Mouse (Mus musculus) lung, embryonic 16.5 days (tissue): ENCODE measurements around the gene Cops7a. TPM values are rescaled to one million over a fixed set of nuclear protein-coding genes. Genes with fewer than 3 reads are reported as not detected.

Experiments used
- ATAC-seq: fragments of 200-750 bp; cut with Nextera tagmentation; 2 replicates; pipeline ENCODE4 v1.8.0; 2017; ENCODE audit warnings: low read depth, mild to moderate bottlenecking, moderate library complexity
- H3K27ac ChIP-seq: fragments of 300-500 bp; sonication (generic); 2 replicates; pipeline ENCODE4 v1.5.1; 2014; ENCODE audit warnings: mild to moderate bottlenecking, control low read depth, low read length
- H3K27me3 ChIP-seq: fragments of 300-500 bp; sonication (generic); 2 replicates; pipeline ENCODE4 v1.6.1; 2014; ENCODE audit warnings: low read depth, low read length, mixed read lengths; ENCODE audit not compliant: control insufficient read depth, insufficient read depth
- H3K36me3 ChIP-seq: fragments of 300-500 bp; sonication (generic); 2 replicates; pipeline ENCODE4 v1.6.1; 2014; ENCODE audit warnings: low read length; ENCODE audit not compliant: control insufficient read depth, insufficient read depth
- H3K4me1 ChIP-seq: fragments of 300-500 bp; sonication (generic); replicated peaks from 2 replicates; pipeline ENCODE4 v1.6.1; 2014; ENCODE audit warnings: low read length, mixed read lengths; ENCODE audit not compliant: control insufficient read depth, insufficient read depth
- H3K4me2 ChIP-seq: fragments of 300-500 bp; sonication (generic); 2 replicates; pipeline ENCODE4 v1.6.1; 2014; ENCODE audit warnings: low read depth, low read length, control low read depth
- H3K4me3 ChIP-seq: fragments of 300-500 bp; sonication (generic); 2 replicates; pipeline ENCODE4 v1.5.1; 2014; ENCODE audit warnings: mild to moderate bottlenecking, low read length, control low read depth
- H3K9ac ChIP-seq: fragments of 300-500 bp; sonication (generic); 2 replicates; pipeline ENCODE4 v1.6.1; 2014; ENCODE audit warnings: low read length, control low read depth
- H3K9me3 ChIP-seq: fragments of 300-500 bp; sonication (generic); 2 replicates; pipeline ENCODE4 v1.6.1; 2016; ENCODE audit warnings: low read length; ENCODE audit not compliant: control insufficient read depth
- WGBS: fragments of 180-500 bp; shearing (Covaris S2); extraction: QIAGEN DNeasy Blood & Tissue Kit; methylation state at CpG from one replicate; pipeline ENCODE4 v1.1.7; 2014; 5-methylcytosine and 5-hydroxymethylcytosine counted together
- polyA plus RNA-seq: library from polyadenylated mRNA; unstranded; fragments of >200 nt; fragmentation: Nextera tagmentation; extraction: Ambion mirVana; gene quantifications from 2 replicates; pipeline ENCODE4 v1.2.1, GENCODE M21; 2015

Cops7a gene
- polyA plus RNA-seq, 1 experiment from 2014 or later: 153 TPM

GRCm38 (mm10) chr6:124965747-124966146 is 409 bp upstream of the Cops7a start:
- Histone ChIP-seq H3K27me3 (no peaks in the 10 kb centered on the region), H3K9me3 (no peaks in the 10 kb centered on the region), H3K36me3 (peaks cover 5% of the 10 kb centered on the region; the same call in 1 of the 2 replicates), H3K27ac (peak overlapping the region; percentile 88), H3K4me1 (peaks cover 11% of the 10 kb centered on the region), H3K9ac (peak overlapping the region; percentile 89), H3K4me3 (peak overlapping the region; percentile 80), H3K4me2 (peak overlapping the region; percentile 63)
- ATAC-seq: no peak
- 9% methylated on average over 15 of the region's 15 CpGs for WGBS

DNA sequence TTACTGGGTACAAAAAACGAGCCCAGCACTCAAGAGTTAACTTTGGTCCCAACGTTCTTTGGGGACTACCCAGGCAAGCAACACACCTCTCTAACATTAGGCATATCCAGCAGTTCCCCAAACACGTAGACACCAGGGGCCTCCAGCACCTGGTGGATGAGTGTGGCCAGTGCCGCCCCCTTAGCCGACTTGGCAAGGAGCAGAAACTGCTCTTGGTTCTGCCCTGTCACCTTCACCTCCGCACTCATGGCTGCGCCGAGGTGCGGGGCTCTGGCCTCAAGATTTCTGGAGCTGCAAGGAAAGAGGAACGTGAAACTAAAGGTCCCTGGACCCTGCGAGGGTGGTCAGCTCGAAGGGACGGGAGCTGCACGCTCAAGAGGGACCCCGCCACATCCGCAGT is 700 bp downstream of the Cops7a start:
- Histone ChIP-seq H3K9me3 (no peaks in the 10 kb centered on the region), H3K27me3 (no peaks in the 10 kb centered on the region), H3K4me2 (peak overlapping the region; percentile 96), H3K9ac (peak overlapping the region; percentile 89), H3K36me3 (peaks cover 12% of the 10 kb centered on the region; the same call in 1 of the 2 replicates), H3K4me3 (peak overlapping the region; percentile 80), H3K27ac (peak overlapping the region; percentile 16; the same call in 1 of the 2 replicates), H3K4me1 (peaks cover 11% of the 10 kb centered on the region)
- peak; percentile 10; the same call in 1 of the 2 replicates for ATAC-seq
- WGBS: 24% methylated on average over 16 of the region's 16 CpGs

GRCm38 (mm10) chr6:124961021-124961420 is 4.3 kb downstream of the Cops7a start:
- Histone ChIP-seq H3K27ac (no peak overlapping the region), H3K4me2 (no peak overlapping the region), H3K4me1 (peaks cover 9% of the 10 kb centered on the region), H3K27me3 (no peaks in the 10 kb centered on the region), H3K9me3 (no peaks in the 10 kb centered on the region), H3K9ac (no peak overlapping the region), H3K4me3 (no peak overlapping the region), H3K36me3 (peaks cover 24% of the 10 kb centered on the region)
- 90% methylated on average over 12 of the region's 12 CpGs for WGBS
- no peak for ATAC-seq

DNA sequence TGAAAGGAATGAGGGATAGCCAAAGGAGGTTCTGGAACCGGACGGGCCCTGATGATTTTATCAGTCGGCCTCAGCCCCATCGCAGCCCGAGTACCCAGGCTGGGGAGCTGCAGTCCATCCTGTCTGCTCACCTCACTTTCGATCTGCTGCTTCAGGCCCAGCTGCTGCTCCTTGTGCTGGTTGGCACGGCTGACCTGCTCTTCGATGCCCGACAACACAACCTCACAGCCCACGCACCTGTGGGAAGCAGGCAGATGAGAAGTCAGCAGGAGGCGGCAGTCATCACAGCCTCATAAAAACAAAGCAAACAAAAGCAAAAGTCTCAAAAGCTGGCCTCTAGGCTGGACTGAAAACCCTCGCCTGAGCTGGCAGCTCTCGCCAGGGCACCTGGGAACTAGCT is 5.4 kb downstream of the Cops7a start:
- WGBS: 89% methylated on average over 13 of the region's 13 CpGs

DNA sequence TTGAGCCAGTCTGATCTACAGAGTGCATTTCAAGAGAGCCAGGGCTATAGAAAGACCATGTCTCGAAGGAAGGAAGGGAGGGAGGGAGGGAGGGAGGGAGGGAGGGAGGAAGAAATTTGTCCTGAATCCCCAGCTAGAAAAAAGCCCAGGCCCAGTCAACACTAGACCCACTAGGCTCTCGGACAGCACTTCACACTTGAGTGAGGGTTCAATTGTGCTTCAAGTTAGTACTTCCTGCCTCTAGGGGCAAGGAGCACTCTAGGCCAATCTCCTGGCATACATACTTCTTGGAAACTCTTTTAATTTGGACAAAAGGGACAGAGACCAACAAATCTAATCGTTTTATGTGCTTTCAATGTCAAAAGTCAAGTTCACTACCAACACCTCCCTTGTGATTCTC is 7.2 kb downstream of the Cops7a start:
- peaks cover 26% of the 10 kb centered on the region for H3K36me3 ChIP-seq
- WGBS: 72% methylated on average over 2 of the region's 3 CpGs

More for the DNA sequence above, 5.4 kb downstream of the Cops7a start:
- ATAC-seq: no peak
- peaks cover 26% of the 10 kb centered on the region for H3K36me3 ChIP-seq
- peaks cover 8% of the 10 kb centered on the region for H3K4me1 ChIP-seq
- H3K4me2 ChIP-seq: no peak overlapping the region
- H3K27ac ChIP-seq: no peak overlapping the region
- no peak overlapping the region for H3K9ac ChIP-seq
- no peaks in the 10 kb centered on the region for H3K27me3 ChIP-seq
- H3K9me3 ChIP-seq: no peaks in the 10 kb centered on the region
- no peak overlapping the region for H3K4me3 ChIP-seq

GRCm38 (mm10) chr6:124955212-124955611 is 10.1 kb downstream of the Cops7a start:
- no peaks in the 10 kb centered on the region for H3K4me1 ChIP-seq
- H3K36me3 ChIP-seq: peaks cover 19% of the 10 kb centered on the region
- no peak overlapping the region for H3K4me3 ChIP-seq
- no peak for ATAC-seq
- no peaks in the 10 kb centered on the region for H3K9me3 ChIP-seq
- no peak overlapping the region for H3K9ac ChIP-seq
- WGBS: 95% methylated on average over 4 of the region's 4 CpGs
- no peak overlapping the region for H3K27ac ChIP-seq
- no peak overlapping the region for H3K4me2 ChIP-seq
- H3K27me3 ChIP-seq: no peaks in the 10 kb centered on the region

More for the DNA sequence above, 7.2 kb downstream of the Cops7a start:
- H3K4me2 ChIP-seq: no peak overlapping the region
- H3K4me3 ChIP-seq: no peak overlapping the region
- H3K9me3 ChIP-seq: no peaks in the 10 kb centered on the region
- no peak for ATAC-seq
- H3K27ac ChIP-seq: no peak overlapping the region
- H3K27me3 ChIP-seq: no peaks in the 10 kb centered on the region
- H3K9ac ChIP-seq: no peak overlapping the region
- no peaks in the 10 kb centered on the region for H3K4me1 ChIP-seq

DNA sequence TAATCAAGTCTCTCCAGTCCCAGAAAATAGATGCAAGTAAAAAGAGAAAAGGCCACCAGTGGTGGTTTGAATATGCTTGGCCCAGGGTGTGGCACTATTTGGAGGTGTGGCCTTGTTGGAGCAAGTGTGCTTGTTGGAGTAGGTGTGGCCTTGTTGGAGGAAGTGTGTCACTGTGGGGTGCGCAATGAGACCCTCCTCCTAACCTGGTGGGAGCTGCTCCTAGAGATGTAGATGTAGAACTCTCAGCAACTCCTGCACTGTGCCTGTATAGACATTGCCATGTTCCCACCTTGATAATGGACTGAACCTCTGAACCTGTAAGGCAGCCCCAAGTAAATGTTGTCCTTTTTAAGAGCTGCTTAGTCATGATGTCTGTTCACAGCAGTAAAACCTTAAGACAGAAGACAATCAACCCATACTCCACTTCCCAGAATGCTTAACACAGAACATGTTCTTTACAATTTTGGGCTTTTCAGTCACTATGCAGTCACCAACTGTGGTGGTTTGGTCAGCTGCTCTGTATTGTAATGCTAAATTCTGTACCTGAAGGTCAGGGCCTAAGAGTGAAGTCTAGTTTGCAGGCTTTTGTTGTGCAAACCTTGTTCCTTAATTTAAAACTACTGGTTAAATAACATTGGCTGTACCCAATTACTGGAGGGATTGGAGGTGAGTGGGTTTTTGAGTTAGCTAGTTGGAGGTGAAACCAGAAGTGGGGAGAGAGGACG is 11.2 kb downstream of the Cops7a start:
- no peak overlapping the region for H3K4me3 ChIP-seq
- H3K9me3 ChIP-seq: no peaks in the 10 kb centered on the region
- no peaks in the 10 kb centered on the region for H3K27me3 ChIP-seq
- no peaks in the 10 kb centered on the region for H3K4me1 ChIP-seq
- H3K27ac ChIP-seq: no peak overlapping the region
- H3K36me3 ChIP-seq: peaks cover 13% of the 10 kb centered on the region
- 87% methylated on average over 2 of the region's 2 CpGs for WGBS
- H3K4me2 ChIP-seq: no peak overlapping the region
- no peak for ATAC-seq
- no peak overlapping the region for H3K9ac ChIP-seq

DNA sequence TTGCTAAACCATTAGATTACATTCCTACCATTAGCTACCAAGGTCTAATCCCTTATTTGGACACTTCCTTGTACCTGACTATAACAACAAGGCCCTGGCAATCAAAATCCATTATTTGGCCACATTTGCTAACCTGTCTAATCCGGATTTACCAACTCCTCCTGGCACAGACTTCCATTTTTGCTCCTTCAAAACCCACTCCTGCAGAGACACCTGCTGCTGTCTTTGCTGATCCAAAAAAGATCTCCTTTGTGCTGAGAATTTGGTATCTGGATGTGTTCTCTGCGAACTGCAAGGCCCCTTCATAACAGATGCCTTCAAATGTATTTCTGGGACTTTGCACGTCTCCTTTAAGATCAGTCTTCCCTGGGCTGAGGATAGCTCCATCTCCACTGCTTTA is 21.8 kb downstream of the Cops7a start:
- no peak overlapping the region for H3K27ac ChIP-seq
- no peak overlapping the region for H3K9ac ChIP-seq
- H3K4me1 ChIP-seq: no peaks in the 10 kb centered on the region
- WGBS: 86% methylated on average over 3 of the region's 3 CpGs
- H3K4me3 ChIP-seq: no peak overlapping the region
- H3K36me3 ChIP-seq: peaks cover 4% of the 10 kb centered on the region; the same call in 1 of the 2 replicates
- H3K4me2 ChIP-seq: no peak overlapping the region
- H3K27me3 ChIP-seq: no peaks in the 10 kb centered on the region
- no peak for ATAC-seq
- H3K9me3 ChIP-seq: no peaks in the 10 kb centered on the region

GRCm38 (mm10) chr6:124941679-124942078 is 23.7 kb downstream of the Cops7a start:
- no peak overlapping the region for H3K9ac ChIP-seq
- H3K4me1 ChIP-seq: no peaks in the 10 kb centered on the region
- H3K9me3 ChIP-seq: no peaks in the 10 kb centered on the region
- H3K27ac ChIP-seq: no peak overlapping the region
- ATAC-seq: no peak
- WGBS: 88% methylated on average over 1 of the region's 1 CpGs
- H3K27me3 ChIP-seq: no peaks in the 10 kb centered on the region
- H3K4me2 ChIP-seq: no peak overlapping the region
- H3K4me3 ChIP-seq: no peak overlapping the region
- peaks cover 9% of the 10 kb centered on the region; the same call in 1 of the 2 replicates for H3K36me3 ChIP-seq
